Mouse (Mus musculus): ENCODE results near the gene 2310061I04Rik.
"Not testable (repeated sequence)": the region's sequence is repeated elsewhere in the genome, so short reads cannot be mapped to it uniquely, and the experiment has no call there.

The 2310061I04Rik gene

GRCm38 (mm10) chr17:35896781-35897643 is at the start of gene 2310061I04Rik:
Gene 2310061I04Rik, minus strand, starts transcription at chr17:35897431.
- peak; percentile 93 for DNase-seq

- no peak for DNase-seq
Measured at GRCm38 (mm10) chr17:35939941-35940340, 42.7 kb upstream of the 2310061I04Rik start.

- DNase-seq, result no peak
Measured at GRCm38 (mm10) chr17:35939108-35939507, 41.9 kb upstream of the 2310061I04Rik start.

- DNase-seq, result no peak
Measured at GRCm38 (mm10) chr17:35937700-35938348, 40.6 kb upstream of the 2310061I04Rik start.

GRCm38 (mm10) chr17:35935763-35936162 is 38.5 kb upstream of the 2310061I04Rik start:
- not testable (repeated sequence) for DNase-seq

GRCm38 (mm10) chr17:35932608-35933007 is 35.4 kb upstream of the 2310061I04Rik start:
- DNase-seq, result no peak

GRCm38 (mm10) chr17:35930627-35931026 is 33.4 kb upstream of the 2310061I04Rik start:
- no peak for DNase-seq

GRCm38 (mm10) chr17:35929534-35929933 is 32.3 kb upstream of the 2310061I04Rik start:
- DNase-seq, result no peak

GRCm38 (mm10) chr17:35927471-35927870 is 30.2 kb upstream of the 2310061I04Rik start:
- no peak for DNase-seq

- DNase-seq, result no peak
Measured at GRCm38 (mm10) chr17:35923281-35923680, 26.1 kb upstream of the 2310061I04Rik start.

GRCm38 (mm10) chr17:35922566-35922965 is 25.3 kb upstream of the 2310061I04Rik start:
- no peak for DNase-seq

- DNase-seq, result no peak
Measured at GRCm38 (mm10) chr17:35921710-35922109, 24.5 kb upstream of the 2310061I04Rik start.

- no peak for DNase-seq
Measured at GRCm38 (mm10) chr17:35920862-35921562, 23.8 kb upstream of the 2310061I04Rik start.

- no peak for DNase-seq
Measured at GRCm38 (mm10) chr17:35920384-35920783, 23.2 kb upstream of the 2310061I04Rik start.

GRCm38 (mm10) chr17:35919864-35920301 is 22.7 kb upstream of the 2310061I04Rik start:
- DNase-seq, result no peak

- DNase-seq, result peak; percentile 92
Measured at GRCm38 (mm10) chr17:35919060-35919715, 22.0 kb upstream of the 2310061I04Rik start.

GRCm38 (mm10) chr17:35918276-35919059 is 21.2 kb upstream of the 2310061I04Rik start:
- DNase-seq, result no peak

- DNase-seq, result no peak
Measured at GRCm38 (mm10) chr17:35917463-35918251, 20.4 kb upstream of the 2310061I04Rik start.

GRCm38 (mm10) chr17:35917143-35917462 is 19.9 kb upstream of the 2310061I04Rik start:
- no peak for DNase-seq

- DNase-seq, result peak; percentile 100
Measured at GRCm38 (mm10) chr17:35916297-35917142, 19.3 kb upstream of the 2310061I04Rik start, which contains the start of the genes Mrps18b and Ppp1r10. Gene Mrps18b, minus strand, starts transcription at chr17:35916389. Gene Ppp1r10, plus strand, starts transcription at chr17:35916434.
